Mouse (Mus musculus): Measurements from ENCODE around the gene Kitl.

The Kitl gene

GRCm38 (mm10) chr10:100022090-100022834, 6.8 kb downstream of the Kitl start:
- in situ Hi-C loops (cut with MboI; ENCODE audit: low pct_unique_long_range_greater_than_20kb in 1 of 2, low sequenced_read_pairs in 2 of 2, unreplicated experiment in 1 of 2), result no loop called here

- in situ Hi-C loops (cut with MboI; ENCODE audit: low pct_unique_long_range_greater_than_20kb in 1 of 2, low sequenced_read_pairs in 2 of 2, unreplicated experiment in 1 of 2), result no loop called here
These were observed 7.3 kb downstream of the Kitl start for GRCm38 (mm10) chr10:100022835-100023093.

GRCm38 (mm10) chr10:100025665-100026064, 10.2 kb downstream of the Kitl start:
- in situ Hi-C loops (cut with MboI; ENCODE audit: low pct_unique_long_range_greater_than_20kb in 1 of 2, low sequenced_read_pairs in 2 of 2, unreplicated experiment in 1 of 2), result no loop called here

GRCm38 (mm10) chr10:100026778-100027177, 11.3 kb downstream of the Kitl start:
- in situ Hi-C loops (cut with MboI; ENCODE audit: low pct_unique_long_range_greater_than_20kb in 1 of 2, low sequenced_read_pairs in 2 of 2, unreplicated experiment in 1 of 2), result no loop called here

GRCm38 (mm10) chr10:100030385-100030784, 15.0 kb downstream of the Kitl start:
- in situ Hi-C loops (cut with MboI; ENCODE audit: low pct_unique_long_range_greater_than_20kb in 1 of 2, low sequenced_read_pairs in 2 of 2, unreplicated experiment in 1 of 2), result no loop called here

- in situ Hi-C loops (cut with MboI; ENCODE audit: low pct_unique_long_range_greater_than_20kb in 1 of 2, low sequenced_read_pairs in 2 of 2, unreplicated experiment in 1 of 2), result no loop called here
These were observed 15.6 kb downstream of the Kitl start for GRCm38 (mm10) chr10:100030980-100031516.

GRCm38 (mm10) chr10:100031631-100032030, 16.2 kb downstream of the Kitl start:
- in situ Hi-C loops (cut with MboI; ENCODE audit: low pct_unique_long_range_greater_than_20kb in 1 of 2, low sequenced_read_pairs in 2 of 2, unreplicated experiment in 1 of 2), result no loop called here

- in situ Hi-C loops (cut with MboI; ENCODE audit: low pct_unique_long_range_greater_than_20kb in 1 of 2, low sequenced_read_pairs in 2 of 2, unreplicated experiment in 1 of 2), result no loop called here
These were observed 17.1 kb downstream of the Kitl start for GRCm38 (mm10) chr10:100032566-100032965.

GRCm38 (mm10) chr10:100036021-100036420, 20.6 kb downstream of the Kitl start:
- in situ Hi-C loops (cut with MboI; ENCODE audit: low pct_unique_long_range_greater_than_20kb in 1 of 2, low sequenced_read_pairs in 2 of 2, unreplicated experiment in 1 of 2), result no loop called here

GRCm38 (mm10) chr10:100038342-100038898, 23.0 kb downstream of the Kitl start:
- in situ Hi-C loops (cut with MboI; ENCODE audit: low pct_unique_long_range_greater_than_20kb in 1 of 2, low sequenced_read_pairs in 2 of 2, unreplicated experiment in 1 of 2), result no loop called here

GRCm38 (mm10) chr10:100038994-100039393, 23.6 kb downstream of the Kitl start:
- in situ Hi-C loops (cut with MboI; ENCODE audit: low pct_unique_long_range_greater_than_20kb in 1 of 2, low sequenced_read_pairs in 2 of 2, unreplicated experiment in 1 of 2), result no loop called here

- in situ Hi-C loops (cut with MboI; ENCODE audit: low pct_unique_long_range_greater_than_20kb in 1 of 2, low sequenced_read_pairs in 2 of 2, unreplicated experiment in 1 of 2), result no loop called here
These were observed 28.3 kb downstream of the Kitl start for GRCm38 (mm10) chr10:100043748-100044147.

- in situ Hi-C loops (cut with MboI; ENCODE audit: low pct_unique_long_range_greater_than_20kb in 1 of 2, low sequenced_read_pairs in 2 of 2, unreplicated experiment in 1 of 2), result no loop called here
These were observed 28.7 kb downstream of the Kitl start for GRCm38 (mm10) chr10:100044153-100044552.

GRCm38 (mm10) chr10:100051146-100051783, 35.8 kb downstream of the Kitl start:
- in situ Hi-C loops (cut with MboI; ENCODE audit: low pct_unique_long_range_greater_than_20kb in 1 of 2, low sequenced_read_pairs in 2 of 2, unreplicated experiment in 1 of 2), result no loop called here

- in situ Hi-C loops (cut with MboI; ENCODE audit: low pct_unique_long_range_greater_than_20kb in 1 of 2, low sequenced_read_pairs in 2 of 2, unreplicated experiment in 1 of 2), result no loop called here
These were observed 37.0 kb downstream of the Kitl start for GRCm38 (mm10) chr10:100052404-100052803.

GRCm38 (mm10) chr10:100052911-100053310, 37.5 kb downstream of the Kitl start:
- in situ Hi-C loops (cut with MboI; ENCODE audit: low pct_unique_long_range_greater_than_20kb in 1 of 2, low sequenced_read_pairs in 2 of 2, unreplicated experiment in 1 of 2), result no loop called here

- in situ Hi-C loops (cut with MboI; ENCODE audit: low pct_unique_long_range_greater_than_20kb in 1 of 2, low sequenced_read_pairs in 2 of 2, unreplicated experiment in 1 of 2), result no loop called here
These were observed 38.6 kb downstream of the Kitl start for GRCm38 (mm10) chr10:100054006-100054405.

GRCm38 (mm10) chr10:100055082-100055481, 39.7 kb downstream of the Kitl start:
- in situ Hi-C loops (cut with MboI; ENCODE audit: low pct_unique_long_range_greater_than_20kb in 1 of 2, low sequenced_read_pairs in 2 of 2, unreplicated experiment in 1 of 2), result no loop called here

GRCm38 (mm10) chr10:100057106-100057623, 41.7 kb downstream of the Kitl start:
- in situ Hi-C loops (cut with MboI; ENCODE audit: low pct_unique_long_range_greater_than_20kb in 1 of 2, low sequenced_read_pairs in 2 of 2, unreplicated experiment in 1 of 2), result no loop called here

- in situ Hi-C loops (cut with MboI; ENCODE audit: low pct_unique_long_range_greater_than_20kb in 1 of 2, low sequenced_read_pairs in 2 of 2, unreplicated experiment in 1 of 2), result no loop called here
These were observed 43.9 kb downstream of the Kitl start for GRCm38 (mm10) chr10:100059356-100059755.

Data from mouse embryonic stem cell (cell line).